Mouse (Mus musculus): Measurements from ENCODE around the gene Bhmt.

The Bhmt gene

DNA sequence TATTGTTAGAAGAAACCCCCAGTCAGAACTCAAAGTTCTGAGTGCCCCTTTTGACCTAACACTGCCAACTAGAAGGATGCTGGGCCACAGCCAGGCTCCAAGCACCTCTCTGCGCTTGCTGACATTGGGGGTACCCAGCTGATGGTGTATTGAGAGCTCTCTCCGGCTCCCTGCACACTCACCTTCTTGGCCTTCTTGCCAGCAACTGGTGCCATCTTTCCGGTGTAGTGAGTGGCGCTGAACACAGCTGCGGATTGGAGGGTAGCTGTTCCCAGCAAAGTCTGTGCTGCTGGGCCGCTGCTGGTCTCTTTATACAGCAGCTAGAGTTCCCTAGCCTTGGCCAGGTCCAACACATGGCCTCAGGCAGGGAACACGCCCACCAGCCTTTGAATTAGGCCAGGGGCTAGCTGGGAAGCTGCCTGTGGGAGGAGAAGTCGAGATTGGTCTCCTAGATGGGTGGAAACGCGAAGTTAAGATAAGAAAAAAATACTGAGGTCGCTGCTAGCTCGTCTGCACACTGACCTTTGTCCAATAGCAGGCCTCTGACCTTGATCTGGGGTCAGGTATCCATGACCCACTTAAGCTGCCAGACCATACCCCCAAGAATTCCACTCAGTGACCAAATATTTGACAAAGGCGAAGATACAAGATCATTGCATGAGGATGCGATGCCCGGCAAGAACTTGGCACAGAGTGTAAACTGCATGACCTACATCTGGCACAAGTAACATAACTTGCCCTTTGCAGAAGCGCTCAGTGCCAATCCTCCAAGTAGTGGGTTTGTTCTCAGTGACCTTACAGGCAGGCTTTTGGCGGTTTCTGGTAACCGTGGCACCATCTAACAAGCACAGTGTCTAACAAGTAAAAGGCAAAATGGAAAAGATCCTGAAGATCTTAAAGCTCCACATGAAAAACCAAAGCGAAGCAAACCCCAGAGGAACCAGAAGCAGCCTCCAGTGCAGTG, at the start of gene Bhmt:
TSS of gene Bhmt (minus strand) at position 680 of the 964 bp plus-strand sequence.
- DNase-seq = no peak

DNA sequence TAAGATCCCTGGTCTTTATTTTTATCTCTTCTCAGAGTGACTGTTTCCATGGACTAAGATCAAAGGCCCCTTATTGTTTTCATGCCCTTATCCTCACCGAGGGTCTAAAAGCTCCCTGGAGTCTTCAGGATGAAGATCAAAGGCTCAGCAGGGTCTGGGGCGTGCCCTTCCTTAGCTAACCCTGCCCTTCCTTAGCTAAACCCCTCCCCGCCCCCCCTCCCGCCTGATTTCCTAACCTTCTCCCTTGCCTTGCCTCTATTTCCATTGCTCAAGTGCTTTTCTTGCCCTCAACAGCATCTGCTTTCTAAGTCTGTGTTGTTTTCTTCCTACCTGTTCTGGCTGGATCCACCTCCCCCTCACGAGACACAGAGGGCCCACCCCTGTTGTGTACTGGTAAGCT, 49.6 kb upstream of the Bhmt start:
- peak; percentile 30 for DNase-seq

DNA sequence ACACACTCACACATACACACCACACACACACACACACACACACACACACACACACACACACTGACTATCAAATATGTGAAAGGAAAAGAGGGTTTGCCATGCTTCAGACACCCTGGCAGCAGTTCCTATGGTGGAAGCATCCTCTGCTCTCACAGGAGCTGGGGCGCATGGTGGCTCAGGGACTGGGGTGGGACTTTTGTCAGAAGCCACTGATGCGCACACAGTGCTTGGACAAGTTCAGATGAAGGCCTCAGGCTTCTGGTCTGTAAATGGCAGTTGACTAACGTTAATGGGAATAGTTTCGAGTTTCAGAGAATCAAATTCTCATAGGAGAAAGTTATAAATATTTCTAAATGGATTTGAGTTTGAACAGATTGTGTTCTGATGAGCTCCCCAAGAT, 47.5 kb upstream of the Bhmt start:
- no peak for DNase-seq

DNA sequence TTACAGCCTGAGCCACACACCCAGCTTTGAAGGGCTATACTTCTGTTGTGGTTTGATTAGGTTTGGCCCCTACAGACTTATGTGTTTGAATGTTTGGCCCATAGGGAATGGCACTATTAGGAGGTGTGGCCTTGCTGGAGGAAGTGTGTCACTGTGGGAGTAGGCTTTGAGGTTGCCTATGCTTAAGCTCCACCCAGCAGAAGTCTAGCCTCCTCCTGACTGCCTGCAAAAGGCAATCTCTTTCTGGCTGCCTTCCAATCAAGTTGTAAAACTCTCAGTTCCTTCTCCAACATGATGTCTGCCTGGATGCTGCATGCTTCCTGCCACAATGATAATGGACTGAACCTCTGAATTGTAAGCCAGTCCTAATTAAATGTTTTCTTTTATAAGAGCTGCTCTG, 45.6 kb upstream of the Bhmt start:
- DNase-seq = no peak

DNA sequence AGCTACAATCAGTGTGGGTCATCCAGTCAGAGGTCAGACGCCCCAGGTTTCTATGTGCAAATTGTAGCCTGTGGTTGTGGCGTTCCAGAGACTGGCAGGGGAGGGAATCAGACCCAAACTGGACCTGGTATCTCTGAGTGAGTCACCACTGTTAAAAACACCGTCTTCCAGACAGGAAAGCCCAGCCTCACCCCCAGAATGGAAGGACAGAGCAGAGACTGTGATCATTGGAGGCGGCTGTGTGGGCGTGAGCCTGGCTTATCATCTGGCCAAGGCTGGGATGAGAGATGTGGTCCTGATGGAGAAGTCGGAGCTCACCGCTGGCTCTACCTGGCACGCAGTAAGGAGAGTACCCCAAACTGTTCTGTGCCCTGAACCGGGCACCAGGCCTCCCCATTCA, 39.1 kb upstream of the Bhmt start:
- DNase-seq = no peak

DNA sequence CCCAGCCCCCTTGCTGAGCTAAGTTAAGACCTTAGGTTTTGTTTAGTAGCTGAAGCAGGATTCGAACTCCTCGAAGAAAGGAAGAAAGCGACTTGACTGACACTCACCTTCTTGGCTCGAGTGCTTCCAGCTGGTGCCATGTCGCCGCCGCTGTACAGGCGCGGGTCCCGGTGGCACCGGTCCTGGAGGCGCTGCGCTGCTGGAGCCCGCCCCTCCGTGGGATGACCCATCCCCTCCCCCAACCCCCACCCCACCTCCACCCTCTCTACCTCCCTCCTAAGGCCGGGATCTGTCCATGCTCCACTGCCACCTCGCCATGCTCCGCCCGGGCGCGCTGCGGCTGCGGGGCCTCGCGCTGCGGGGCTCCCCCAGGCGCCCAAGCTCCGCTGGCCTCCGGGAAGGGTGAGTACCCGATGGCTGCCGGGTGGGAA, 36.4 kb upstream of the Bhmt start, which contains the start of the genes Bhmt2 and Dmgdh:
TSS of gene Bhmt2 (minus strand) at position 172 of the 431 bp plus-strand sequence.
TSS of gene Dmgdh (plus strand) at position 303 of the 431 bp plus-strand sequence.
- peak; percentile 16 for DNase-seq

DNA sequence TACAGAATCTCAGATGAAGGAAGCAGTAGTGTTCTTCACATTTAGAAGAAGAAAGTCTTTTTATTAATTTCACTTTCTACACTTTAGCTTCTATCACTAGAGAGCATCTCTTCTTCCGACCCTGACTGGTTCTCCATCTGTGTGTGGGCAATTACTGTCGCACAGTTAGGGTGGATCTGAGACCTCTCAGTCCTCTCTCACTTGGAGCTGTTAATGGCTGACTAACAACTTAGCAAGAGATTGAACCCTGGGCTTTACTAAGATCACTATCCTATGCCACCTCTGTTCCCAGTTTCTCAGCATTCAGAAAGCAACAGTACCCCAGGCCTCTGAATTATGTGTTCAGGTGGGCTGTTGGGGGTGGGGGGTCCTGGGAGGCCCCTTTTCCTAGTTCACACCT, 35.5 kb upstream of the Bhmt start:
- no peak for DNase-seq

DNA sequence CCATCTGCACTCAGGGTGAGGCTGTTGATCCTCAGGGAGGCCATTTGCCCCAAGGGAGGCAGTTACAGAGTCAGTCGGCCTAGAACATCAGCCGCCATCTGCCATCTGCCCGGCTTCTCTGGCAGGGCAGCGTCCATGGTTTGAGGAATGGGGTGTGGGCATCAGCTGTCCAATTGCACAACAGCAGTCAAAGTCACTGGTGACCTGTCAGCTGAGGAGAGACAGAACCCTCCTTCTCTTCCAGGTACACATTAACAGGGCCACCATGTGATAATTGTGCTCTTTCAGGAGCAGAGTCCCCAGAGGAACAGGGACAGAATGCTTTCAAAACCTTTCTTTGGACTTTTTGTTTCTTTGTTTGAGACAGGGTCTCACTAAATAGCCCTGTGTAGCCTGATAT, 34.6 kb upstream of the Bhmt start:
- no peak for DNase-seq

DNA sequence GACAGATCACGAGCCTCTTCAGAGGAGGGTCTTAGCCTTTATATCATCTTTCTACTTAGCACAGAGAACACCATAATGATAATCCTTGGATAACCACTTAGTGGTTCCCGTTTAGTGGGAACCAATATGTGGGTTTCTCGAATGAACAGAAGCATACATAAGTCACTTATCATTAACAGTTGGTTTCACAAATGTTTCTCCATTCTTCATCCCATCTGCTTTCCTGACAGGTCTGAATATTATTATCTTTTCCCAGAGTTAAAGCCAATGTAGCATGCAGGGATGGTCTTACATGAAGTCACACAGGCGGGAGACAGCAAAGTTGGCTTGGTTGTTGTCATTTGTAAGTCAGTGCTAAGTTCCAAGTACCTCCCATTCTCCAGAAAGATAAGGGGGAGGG, 29.8 kb upstream of the Bhmt start:
- no peak for DNase-seq

DNA sequence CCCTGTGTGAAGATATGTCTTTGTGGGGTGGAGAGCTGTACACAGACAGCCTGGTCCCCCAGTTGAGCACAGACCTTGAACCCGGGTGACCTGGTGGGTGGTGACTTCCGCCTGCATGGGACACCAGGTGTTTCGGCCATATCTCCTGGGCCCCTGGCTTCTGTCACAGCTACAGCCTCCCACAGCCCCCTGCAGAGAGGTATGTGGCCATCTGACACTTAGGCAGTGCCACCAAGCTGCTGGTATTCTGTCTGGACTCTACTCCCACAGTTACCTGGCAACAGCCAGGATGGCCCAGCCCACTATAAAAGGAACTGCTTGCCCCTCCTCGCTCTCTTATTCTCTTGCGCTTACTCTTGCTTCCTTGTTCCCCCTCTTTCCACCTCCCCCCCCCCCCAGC, 20.2 kb upstream of the Bhmt start:
- DNase-seq = no peak

DNA sequence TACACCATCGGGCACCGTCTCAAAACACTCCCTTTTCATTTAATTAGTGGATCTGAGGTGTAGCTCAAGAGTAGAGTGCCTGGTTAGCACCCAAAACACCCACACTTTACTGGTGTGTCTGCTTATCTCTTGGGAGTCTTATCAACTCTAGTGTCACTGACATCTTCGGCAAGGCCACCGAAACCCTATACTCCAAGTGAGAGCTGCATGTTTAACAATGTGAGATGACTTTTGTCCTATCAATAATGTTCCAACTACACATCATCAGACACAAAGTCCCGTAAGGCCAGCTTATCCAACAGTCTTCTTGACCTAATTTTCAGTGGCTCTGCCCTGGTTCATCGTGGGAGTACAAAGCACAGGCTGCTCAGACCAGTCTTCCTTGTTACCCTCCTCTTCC, 15.6 kb upstream of the Bhmt start:
- no peak for DNase-seq

DNA sequence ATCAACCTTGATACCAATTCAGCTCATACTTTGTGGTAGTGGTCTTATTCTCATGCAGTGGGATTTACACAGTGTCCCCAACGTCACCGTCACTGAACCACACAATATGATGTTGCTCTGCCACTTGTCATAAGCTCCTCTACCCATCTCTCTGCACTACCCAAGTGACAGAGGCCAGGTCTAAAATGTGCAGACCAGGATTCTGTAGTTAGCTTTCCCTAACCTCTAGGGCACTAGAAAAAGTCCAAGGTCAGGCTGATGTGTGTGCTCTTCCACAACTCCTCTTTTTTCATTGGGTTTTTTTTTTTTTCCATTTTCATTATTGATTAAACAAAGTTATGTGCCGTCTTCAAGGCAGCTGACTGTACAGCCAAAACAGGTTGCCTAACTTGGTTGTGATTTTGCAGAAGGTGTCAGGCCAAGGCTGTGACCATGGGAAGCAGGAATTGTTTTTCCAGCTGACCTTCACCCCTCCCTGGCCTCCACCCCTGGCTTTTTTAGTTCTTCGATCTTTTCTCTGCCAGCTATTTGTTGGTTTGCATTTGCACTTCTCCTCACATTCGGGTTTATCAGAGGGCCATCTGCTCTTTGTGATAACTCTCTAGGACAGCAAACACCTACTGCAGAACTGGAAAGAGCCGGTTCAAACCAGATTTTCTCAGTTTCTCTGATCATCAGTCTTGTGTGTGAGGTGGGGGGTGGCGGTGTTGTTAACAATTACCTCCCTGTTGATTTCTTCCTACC, 10.8 kb upstream of the Bhmt start:
- no peak for DNase-seq

DNA sequence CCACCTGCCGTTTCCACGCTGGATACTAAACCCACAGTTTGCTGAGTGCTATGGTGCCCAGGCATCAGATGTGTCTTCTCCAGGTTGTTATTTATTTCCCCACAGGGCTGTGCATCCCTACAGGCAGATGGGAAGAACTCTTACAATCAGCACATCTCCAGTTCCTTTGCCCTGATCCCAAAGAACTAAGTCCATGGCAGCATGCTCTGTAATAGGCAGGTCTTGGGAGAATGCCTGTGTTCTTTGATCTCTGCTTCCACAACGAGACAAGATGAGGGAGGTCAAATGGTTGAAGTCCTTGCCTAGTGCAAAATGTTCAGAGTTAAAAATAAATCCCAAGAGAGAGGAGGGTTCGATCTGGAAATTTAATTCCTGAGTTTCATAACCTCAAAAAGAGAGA, 1.9 kb upstream of the Bhmt start:
- no peak for DNase-seq

DNA sequence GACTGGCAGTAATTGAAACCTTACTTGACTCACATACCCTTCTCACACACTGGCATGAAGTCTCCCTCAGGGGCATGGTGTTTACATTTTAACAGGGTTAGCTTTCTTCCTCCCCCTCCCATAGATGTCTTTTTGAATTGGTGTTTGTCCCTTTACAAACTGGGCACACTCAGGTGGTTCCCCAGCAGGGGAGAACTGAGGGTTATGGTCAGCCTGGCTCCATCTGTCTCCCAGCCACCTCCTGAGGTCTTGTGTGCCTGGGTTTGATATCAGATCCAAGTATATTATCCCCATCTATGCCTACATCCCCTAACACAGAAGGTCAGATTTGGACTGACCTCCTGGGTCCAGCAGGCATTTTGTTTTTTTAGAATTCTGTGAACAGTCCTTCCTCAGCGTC, 1.2 kb downstream of the Bhmt start:
- DNase-seq = no peak

DNA sequence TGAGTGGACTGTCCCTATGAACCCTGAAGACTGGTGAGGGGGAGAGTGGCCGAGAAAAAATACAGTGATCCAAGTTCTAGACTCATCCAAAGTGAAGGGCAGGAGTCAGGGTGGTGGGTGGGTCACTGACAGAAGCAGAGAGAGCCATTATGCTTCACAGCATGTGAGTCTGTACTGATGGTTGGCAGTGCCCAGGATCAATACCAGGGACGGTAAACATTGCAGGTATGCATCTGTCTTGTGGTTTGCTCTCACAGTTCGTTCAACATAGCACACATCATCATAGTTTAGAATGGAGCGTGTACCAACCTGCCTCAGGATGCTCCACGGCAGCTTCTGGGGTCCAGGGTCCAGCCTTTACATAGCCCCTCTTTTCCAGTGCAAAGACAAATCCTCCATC, 4.8 kb downstream of the Bhmt start:
- DNase-seq = no peak

DNA sequence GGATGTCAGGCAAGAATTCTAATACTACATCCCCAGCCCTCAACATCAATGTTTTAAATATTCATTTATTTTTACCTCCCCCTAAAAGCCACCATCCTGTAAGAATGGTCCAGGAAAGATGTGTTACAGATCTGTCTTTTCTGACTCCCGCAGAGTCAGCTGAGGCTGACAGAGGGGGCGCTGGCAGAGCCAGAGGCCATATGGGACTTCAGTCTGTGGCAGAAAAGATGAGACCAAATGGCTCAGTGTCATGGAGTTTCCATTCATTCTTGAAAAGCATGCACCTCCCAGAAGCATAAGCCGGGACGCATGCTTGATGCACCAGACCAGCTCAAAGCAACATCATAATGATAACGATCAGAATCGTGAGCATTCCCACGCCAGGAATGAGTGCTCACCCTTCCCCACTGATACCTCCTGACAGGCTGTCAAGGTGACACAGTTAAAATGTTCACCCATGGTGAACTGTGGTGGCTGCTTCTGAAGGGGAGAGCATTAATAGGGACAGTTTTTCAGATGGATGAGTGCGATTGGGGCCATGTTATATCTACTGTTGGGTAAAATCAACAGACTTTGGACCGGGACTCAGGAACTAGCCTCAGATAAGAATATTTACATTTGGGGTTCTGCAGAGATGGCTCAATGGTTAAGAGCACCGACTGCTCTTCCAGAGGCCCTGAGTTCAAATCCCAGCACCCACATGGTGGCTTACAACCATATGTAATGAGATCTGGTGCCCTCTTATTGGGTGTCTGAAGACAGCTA, 6.6 kb downstream of the Bhmt start:
- no peak for DNase-seq

DNA sequence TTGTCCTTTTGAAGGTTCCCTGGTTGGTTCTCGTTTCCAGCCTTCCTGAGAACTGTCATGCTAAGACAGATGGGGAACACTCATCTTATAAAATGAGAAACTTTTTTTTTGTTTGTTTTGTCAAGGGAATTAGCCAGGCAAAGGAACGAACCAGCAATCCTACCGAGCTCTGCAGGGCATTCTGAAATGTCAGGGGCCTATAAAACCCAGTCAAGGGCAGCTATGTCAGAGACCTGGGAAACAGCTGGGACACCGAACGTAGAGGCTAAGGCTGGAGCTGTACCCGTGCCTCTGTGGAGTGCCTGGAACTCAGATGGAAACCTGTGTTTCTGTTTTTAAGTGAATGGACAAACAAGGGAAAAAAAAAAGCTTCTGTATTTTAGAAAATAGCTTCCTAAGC, 8.9 kb downstream of the Bhmt start:
- DNase-seq = peak; percentile 16

DNA sequence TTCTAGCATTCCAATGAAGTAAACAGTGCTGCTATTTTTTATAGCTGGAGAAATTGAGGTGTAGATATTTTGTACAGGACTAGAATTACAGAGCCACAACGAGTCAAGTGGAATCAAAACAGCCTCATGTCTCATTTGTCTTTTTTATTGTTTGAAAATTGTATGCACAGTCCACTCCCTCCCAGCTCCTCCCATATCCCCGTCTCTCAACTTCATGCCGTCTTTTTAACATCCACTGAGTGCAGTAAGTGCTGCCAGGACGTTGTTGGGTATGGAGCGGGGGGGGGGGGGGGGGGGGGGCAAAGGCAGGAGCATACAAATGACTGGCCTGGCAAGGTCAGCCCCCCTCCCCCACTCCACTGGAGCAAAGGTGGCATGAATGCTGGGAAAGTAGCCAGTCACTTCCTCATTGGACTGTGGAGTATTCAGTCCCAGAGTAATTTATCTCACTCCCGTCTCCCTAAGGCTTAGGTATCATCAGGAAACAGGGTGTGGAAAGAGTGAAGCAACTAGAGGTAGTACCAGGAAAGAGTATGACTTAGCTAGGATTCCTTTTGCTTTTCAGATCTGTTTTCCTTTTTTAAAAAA, 23.3 kb downstream of the Bhmt start:
- DNase-seq = no peak

DNA sequence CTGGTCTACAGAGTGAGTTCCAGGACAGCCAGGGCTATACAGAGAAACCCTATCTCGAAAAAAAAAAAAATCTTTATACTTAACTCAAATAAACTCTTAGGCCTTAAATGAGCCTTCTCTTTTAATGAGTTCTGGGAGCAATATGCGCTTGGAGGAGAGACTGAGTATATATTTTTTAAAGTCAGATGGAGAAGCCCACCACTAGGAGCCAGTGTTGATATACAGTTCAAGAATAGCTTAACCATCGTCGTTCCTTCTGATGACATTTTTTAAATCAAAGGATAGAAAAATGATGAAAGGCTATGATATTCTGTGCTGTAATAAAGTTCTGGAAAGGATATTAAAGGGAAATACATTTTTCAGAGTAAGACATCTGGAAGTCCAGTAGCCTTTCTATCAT, 24.0 kb downstream of the Bhmt start:
- DNase-seq = peak; percentile 12

DNA sequence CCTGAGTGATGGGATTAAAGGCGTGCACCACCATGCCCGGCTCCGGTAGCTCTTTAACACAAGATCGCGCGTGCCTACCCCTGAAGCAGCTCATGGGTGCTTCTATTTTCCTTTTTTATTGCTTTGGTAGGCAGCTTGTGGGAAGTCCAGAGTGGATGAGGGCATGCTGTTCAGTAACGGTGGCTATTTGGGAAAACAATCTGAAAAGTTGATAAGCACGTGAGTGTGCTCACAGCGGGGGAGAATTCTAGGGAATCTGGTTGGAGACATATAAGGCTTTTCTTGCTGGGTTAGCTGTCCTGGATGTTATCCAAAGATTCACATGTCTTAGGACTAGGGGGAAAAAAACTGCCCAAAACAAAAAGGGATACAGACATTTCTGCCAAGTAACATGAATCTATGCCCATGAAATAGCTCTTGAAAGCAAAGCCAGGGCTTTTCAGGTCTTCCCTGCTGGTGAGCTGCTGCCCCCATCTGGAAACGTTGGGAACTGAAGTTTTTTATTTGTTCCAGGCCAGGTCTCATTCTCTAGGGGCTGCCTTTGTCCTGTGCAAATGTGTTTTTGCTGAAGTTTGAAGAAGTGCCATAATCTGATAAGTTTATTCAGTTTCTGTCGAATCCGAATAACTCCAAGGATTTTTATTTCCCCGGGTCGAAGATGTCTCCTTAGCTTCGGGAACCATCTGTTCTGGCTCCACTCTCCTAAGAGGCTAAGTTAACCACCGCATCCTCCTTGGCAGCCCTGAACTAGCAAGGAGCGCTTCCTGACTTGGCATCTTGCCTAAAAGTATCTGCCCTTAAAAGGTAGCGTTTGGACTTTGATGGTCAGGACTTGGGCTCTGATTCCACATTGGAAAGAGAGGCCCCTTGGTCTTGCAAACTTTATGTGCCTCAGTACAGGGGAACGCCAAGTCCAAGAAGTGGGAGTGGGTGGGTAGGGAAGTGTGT, 24.8 kb downstream of the Bhmt start:
- peak; percentile 81 for DNase-seq

DNA sequence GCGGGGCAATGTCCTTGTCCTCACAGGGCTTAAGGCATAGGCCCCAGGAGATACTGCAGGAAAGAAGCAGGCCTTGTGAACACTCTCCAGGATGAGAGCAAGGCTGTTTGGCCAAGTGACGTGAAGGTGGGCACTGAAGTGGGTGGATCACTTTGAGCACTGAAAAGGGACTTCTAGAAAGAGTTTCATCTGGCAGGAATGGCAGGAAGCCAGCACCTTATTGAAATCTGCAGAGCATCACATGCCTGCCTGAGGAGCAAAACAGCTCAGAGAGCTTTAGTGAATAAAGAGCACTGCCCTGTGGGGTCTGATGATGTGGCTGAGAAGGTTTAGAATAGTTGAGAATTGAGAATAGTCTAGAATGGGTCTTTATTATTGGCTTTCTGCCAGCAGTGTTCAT, 29.3 kb downstream of the Bhmt start:
- DNase-seq = no peak

DNA sequence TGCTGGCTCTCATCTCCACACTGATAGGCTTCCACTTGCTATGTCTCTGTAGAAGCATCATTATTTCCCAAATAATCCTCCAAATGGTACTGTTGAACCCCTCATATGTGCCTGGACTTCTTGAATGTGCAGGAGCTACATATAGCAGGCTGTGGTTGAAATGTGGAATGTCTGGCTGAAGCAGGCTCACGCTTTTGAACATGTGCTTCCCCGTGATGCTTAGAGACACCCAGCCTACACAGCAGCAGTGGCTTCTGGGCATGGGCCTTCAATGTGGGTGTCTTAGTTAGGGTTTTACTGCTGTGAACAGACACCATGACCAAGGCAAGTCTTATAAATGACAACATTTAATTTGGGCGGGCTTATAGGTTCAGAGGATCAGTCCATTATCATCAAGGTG, 30.1 kb downstream of the Bhmt start:
- DNase-seq = no peak

All from embryo, embryonic 11 days (tissue).